Mouse (Mus musculus) megakaryocyte, adult 5-6 weeks (primary cell): ENCODE results near the gene Bicral. TPM values are rescaled to one million over a fixed set of nuclear protein-coding genes. Genes with fewer than 3 reads are reported as not detected.
"Not testable (repeated sequence)": the region's sequence is repeated elsewhere in the genome, so short reads cannot be mapped to it uniquely, and the experiment has no call there.

ENCODE experiments used
- ATAC-seq: 2 replicates; pipeline ENCODE4 v1.8.0; 2016; ENCODE audit warnings: mild to moderate bottlenecking, inconsistent platforms; ENCODE audit not compliant: poor library complexity, severe bottlenecking
- total RNA-seq, 2 experiments: library from RNA; stranded (forward) in 1 of 2; stranded (reverse) in 1 of 2; fragments of 153-499, 151-499 nt in 1 of 2; fragments of 221-1000, 200-1000 nt in 1 of 2; gene quantifications; 2 replicates each; pipeline versions ENCODE4 v1.2.3 to v1.2.4; 2015 to 2017

The Bicral gene
- total RNA-seq, 2 experiments from 2014 or later, result 21.1 to 25.2 TPM

DNA sequence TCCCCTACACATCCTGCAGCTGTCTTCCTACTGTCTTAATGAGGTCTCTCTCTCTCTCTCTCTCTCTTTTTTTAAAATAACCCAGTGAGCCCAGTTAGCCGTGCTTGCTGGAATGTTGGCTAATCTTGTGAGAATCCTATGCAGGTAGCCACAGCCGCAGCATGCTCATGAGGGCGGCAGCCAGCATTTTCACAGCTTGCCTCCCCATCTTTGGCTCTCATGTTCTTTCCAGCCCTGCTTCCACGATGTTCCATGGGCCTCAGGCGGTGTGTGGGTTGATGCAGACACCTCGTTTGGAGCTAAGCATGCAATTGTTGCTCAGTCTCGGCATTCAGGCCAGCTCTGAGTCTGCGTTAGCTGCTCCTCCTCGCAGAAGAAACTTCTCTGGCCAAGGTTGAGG, 93.4 kb downstream of the Bicral start:
- ATAC-seq, result not testable (repeated sequence)

DNA sequence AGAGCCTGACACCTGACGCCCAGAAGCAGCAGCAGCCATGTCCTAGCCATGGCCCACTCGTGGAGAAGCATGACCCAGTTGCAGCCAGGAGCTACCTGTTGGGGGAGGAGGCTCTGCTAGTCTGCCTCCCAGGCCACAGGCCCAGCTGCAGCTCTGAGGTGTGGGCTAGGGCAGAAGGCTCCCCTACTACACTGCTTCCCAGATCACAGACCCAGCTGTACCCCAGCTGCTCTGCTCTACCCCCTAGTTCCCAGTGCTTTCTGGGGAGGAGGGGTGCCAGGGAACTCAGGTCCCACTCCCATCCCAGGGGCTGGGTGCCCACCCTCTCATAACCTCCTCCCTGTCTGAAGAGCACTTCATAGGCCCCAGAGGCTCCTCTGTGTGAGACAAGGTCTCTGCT, 94.7 kb downstream of the Bicral start, which contains the start of gene Ptcra:
Gene Ptcra, minus strand, starts transcription at position 169 of the 400 bp plus-strand sequence.
- ATAC-seq, result no peak

DNA sequence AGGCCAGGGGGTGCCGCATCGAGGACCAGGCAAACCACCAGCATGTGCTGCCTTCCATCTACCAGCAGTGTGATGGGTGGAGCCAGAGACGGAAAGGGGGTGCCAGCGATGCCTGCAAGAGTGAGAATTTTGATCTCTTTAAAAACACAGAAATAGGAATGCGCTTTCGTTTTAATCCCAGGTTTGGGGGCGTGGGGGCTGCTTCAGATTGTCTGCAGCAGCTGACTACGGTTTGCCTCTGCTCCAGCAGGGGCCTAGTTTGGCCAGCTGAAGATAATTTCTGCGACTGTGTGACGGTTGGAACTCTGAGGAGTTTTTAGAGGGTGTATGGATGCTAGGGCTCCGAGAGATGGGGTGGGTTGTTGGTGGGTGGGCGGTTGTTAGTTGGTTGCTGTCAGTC, 99.5 kb downstream of the Bicral start:
- no peak for ATAC-seq

DNA sequence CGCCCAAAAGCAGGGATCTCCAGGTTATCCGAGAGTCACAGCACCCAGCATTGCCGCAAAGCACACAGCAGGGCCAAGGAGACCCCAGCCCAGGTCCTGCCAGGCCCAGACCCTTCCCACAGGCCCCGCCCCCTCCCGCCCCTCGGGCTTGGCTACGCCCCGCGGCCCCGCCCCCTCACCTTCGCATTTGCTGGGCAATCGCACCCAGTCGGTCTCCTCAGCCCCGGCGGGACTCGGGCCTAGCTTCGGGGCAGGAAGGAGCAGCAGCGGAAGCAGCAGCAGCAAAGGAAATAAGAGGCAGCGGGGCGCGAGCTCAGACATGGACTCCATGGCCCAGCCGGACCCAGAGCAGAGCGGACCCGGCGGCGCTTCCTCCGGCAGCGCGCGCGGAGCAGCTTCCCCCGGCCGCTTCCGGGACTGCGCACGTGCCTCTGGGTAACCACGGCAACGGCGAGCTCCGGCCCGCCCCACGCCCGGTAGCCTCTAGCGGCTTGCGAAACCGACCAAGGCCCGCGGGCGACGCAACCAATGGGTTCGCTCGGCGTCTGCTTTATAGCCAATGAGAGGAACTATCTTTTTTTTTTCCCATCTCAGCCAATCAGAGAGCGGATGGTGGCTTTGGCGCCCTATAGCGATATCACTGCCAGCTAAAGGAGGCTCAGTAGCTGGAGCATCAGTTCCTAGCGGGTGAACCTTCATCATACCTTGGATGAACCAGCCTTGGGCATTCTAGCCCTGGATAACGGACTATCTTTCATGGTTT, 106.3 kb downstream of the Bicral start, which contains the start of gene Cnpy3:
Gene Cnpy3, minus strand, starts transcription at position 421 of the 763 bp plus-strand sequence.
- ATAC-seq, result peak; percentile 93

DNA sequence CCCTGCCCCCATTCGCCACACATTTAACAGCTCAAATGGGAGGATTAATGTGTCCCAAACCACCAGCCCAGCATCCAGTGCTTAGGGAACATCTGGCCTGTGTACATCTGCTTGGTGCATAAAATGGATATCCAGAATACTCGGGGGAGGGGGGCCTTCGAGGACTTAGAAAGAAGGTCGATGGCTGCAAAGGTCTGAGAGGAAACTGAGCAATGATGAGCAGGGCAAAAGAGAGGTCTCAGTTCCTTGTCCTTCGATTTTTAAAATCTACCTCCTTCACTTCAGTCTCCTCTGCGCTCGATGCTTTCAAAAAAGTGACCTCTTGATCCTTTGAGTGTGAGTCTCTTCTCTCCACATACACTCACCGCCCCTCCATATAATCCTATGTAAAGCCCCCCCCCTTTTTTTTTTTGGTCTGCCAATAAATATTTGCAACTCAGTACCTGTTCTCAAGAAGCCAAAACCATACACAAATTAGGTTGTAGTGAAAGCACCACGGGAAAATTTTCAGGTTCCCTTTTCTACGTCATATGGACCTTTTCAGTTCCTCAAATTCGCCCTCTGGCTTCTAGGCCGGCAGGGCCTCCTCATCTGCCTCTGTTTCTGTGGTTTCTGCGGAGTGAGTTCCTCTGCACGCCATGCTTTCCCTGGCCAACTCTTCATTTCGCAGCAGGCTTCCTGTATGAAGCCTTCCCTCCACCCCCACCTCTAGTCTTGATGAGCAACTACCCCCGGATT, 107.1 kb downstream of the Bicral start:
- ATAC-seq, result peak; percentile 80

DNA sequence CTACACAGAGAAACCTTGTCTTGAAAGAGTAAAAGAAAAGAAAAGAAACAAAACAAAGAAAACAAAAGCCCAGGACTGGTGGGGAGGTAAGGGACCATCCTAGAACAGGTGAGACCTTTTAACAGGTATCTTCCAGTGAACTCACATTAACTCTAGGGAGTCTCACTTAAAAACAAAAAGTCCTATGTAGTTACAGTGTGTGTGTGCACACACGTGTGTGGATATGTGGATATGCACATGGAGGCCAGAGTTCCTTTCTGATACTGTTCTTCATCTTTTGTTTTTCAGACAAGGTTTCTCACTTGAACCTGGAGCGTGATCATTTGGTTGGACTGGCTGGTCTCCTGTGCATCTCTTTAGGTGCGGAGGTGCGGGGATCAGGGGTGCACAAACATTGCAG, 107.7 kb downstream of the Bicral start:
- ATAC-seq, result no peak

DNA sequence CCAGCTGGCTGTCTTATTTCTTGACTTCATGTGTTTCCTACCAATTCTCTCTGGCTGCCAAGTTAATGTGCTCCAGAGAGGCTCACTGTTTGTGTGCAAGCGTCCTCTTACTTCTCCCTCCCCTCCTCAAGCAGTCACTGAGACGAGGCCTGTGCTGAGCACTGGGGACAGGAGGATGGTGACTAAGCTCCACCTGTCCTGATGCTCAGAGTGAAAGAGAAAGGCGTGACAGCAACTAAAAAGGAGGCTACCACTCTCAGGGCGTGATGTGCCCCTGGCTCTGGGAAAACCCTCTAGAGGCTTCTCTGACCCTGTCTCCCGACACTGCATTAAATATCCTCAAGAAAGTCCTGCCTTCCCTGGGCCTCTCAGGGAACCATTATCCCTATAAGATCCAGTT, 109.0 kb downstream of the Bicral start:
- no peak for ATAC-seq

Other genes with a start within 250 kb of the Bicral start
- not detected in 2 replicates for gene Ptk7, start 229.0 kb downstream of the Bicral start, total RNA-seq (2015)
- gene Ptk7, start 229.0 kb downstream of the Bicral start, total RNA-seq (2017), result 0.07 and 0.16 TPM in 2 replicates
- 3.5 and 4.9 TPM in 2 replicates for gene Klc4, start 212.5 kb downstream of the Bicral start, total RNA-seq (2015)
- 13.1 and 15.0 TPM in 2 replicates for gene Klc4, start 212.5 kb downstream of the Bicral start, total RNA-seq (2017)
- gene Mrpl2, start 212.3 kb downstream of the Bicral start, total RNA-seq (2015), result 46.2 and 67.5 TPM in 2 replicates
- 42.7 and 53.9 TPM in 2 replicates for gene Mrpl2, start 212.3 kb downstream of the Bicral start, total RNA-seq (2017)
- 1.7 and 1.9 TPM in 2 replicates for gene Cul7, start 208.1 kb downstream of the Bicral start, total RNA-seq (2015)
- gene Cul7, start 208.1 kb downstream of the Bicral start, total RNA-seq (2017), result 1.9 and 2.4 TPM in 2 replicates
- gene Rrp36, start 184.1 kb downstream of the Bicral start, total RNA-seq (2015), result 9.6 and 10.6 TPM in 2 replicates
- gene Rrp36, start 184.1 kb downstream of the Bicral start, total RNA-seq (2017), result 62.2 and 75.0 TPM in 2 replicates
- gene Mea1, start 179.7 kb downstream of the Bicral start, total RNA-seq (2015), result 43.5 and 57.6 TPM in 2 replicates
- gene Mea1, start 179.7 kb downstream of the Bicral start, total RNA-seq (2017), result 68.3 and 81.4 TPM in 2 replicates
- 27.0 and 32.0 TPM in 2 replicates for gene Klhdc3, start 177.6 kb downstream of the Bicral start, total RNA-seq (2015)
- 14.7 and 16.6 TPM in 2 replicates for gene Klhdc3, start 177.6 kb downstream of the Bicral start, total RNA-seq (2017)
- gene Ppp2r5d, start 153.4 kb downstream of the Bicral start, total RNA-seq (2015), result 22.8 and 24.4 TPM in 2 replicates
- gene Ppp2r5d, start 153.4 kb downstream of the Bicral start, total RNA-seq (2017), result 48.9 and 49.7 TPM in 2 replicates
- gene Pex6, start 147.0 kb downstream of the Bicral start, total RNA-seq (2015), result 7.6 and 8.1 TPM in 2 replicates
- 8.1 and 9.7 TPM in 2 replicates for gene Pex6, start 147.0 kb downstream of the Bicral start, total RNA-seq (2017)
- gene Gnmt, start 129.3 kb downstream of the Bicral start, total RNA-seq (2015), result 0.80 and 1.9 TPM in 2 replicates
- 0.89 and 1.1 TPM in 2 replicates for gene Gnmt, start 129.3 kb downstream of the Bicral start, total RNA-seq (2017)
- gene Cnpy3, start 106.3 kb downstream of the Bicral start, total RNA-seq (2015), result 35.6 and 39.6 TPM in 2 replicates
- 109 and 112 TPM in 2 replicates for gene Cnpy3, start 106.3 kb downstream of the Bicral start, total RNA-seq (2017)
- gene Ptcra, start 94.8 kb downstream of the Bicral start, total RNA-seq (2015), result not detected in 2 replicates
- gene Ptcra, start 94.8 kb downstream of the Bicral start, total RNA-seq (2017), result not detected in 2 replicates
- gene 2310039H08Rik, start 85.8 kb downstream of the Bicral start, total RNA-seq (2015), result 8.1 and 8.8 TPM in 2 replicates
- gene 2310039H08Rik, start 85.8 kb downstream of the Bicral start, total RNA-seq (2017), result 5.5 and 10.7 TPM in 2 replicates
- gene Rpl7l1, start 75.8 kb downstream of the Bicral start, total RNA-seq (2015), result 57.4 and 63.0 TPM in 2 replicates
- gene Rpl7l1, start 75.8 kb downstream of the Bicral start, total RNA-seq (2017), result 78.5 and 81.4 TPM in 2 replicates
- 8.6 and 13.5 TPM in 2 replicates for gene Tbcc, start 32.2 kb upstream of the Bicral start, total RNA-seq (2015)
- gene Tbcc, start 32.2 kb upstream of the Bicral start, total RNA-seq (2017), result 10.8 and 13.3 TPM in 2 replicates
- not detected in 2 replicates for gene Prph2, start 52.0 kb upstream of the Bicral start, total RNA-seq (2015)
- not detected in 2 replicates for gene Prph2, start 52.0 kb upstream of the Bicral start, total RNA-seq (2017)
- 37.4 and 38.2 TPM in 2 replicates for gene Ubr2, start 152.1 kb upstream of the Bicral start, total RNA-seq (2015)
- gene Ubr2, start 152.1 kb upstream of the Bicral start, total RNA-seq (2017), result 24.2 and 32.5 TPM in 2 replicates